Mouse (Mus musculus) ES-Bruce4 (cell line): Measurements from ENCODE around the gene Ssbp3. TPM values are rescaled to one million over a fixed set of nuclear protein-coding genes. Genes with fewer than 3 reads are reported as not detected.

Experiments used
- H3K27ac ChIP-seq: 2 replicates; pipeline ENCODE4 v1.5.1; 2012; ENCODE audit warnings: low read length, inconsistent platforms; ENCODE audit not compliant: insufficient read depth
- H3K27me3 ChIP-seq: 2 replicates; pipeline ENCODE4 v1.6.1; 2012; ENCODE audit warnings: mild to moderate bottlenecking, low read length, inconsistent platforms; ENCODE audit not compliant: control insufficient read depth, poor library complexity, insufficient read depth, severe bottlenecking
- H3K36me3 ChIP-seq: 2 replicates; pipeline ENCODE4 v1.6.1; 2012; ENCODE audit warnings: inconsistent platforms, mild to moderate bottlenecking, low read length, moderate library complexity; ENCODE audit not compliant: control insufficient read depth, poor library complexity, insufficient read depth, severe bottlenecking
- H3K4me1 ChIP-seq: one replicate; pipeline ENCODE4 v1.8.1; 2011; ENCODE audit warnings: low read length; ENCODE audit not compliant: control insufficient read depth, insufficient read depth
- H3K4me3 ChIP-seq: 2 replicates; pipeline ENCODE4 v1.5.1; 2011; ENCODE audit warnings: low read depth, mild to moderate bottlenecking, low read length
- H3K9ac ChIP-seq: 2 replicates; pipeline ENCODE4 v1.6.1; 2012; ENCODE audit warnings: low read depth, mild to moderate bottlenecking, inconsistent platforms; ENCODE audit not compliant: poor library complexity, severe bottlenecking
- H3K9me3 ChIP-seq: replicated peaks from 2 replicates; pipeline ENCODE4 v1.6.1; 2012; ENCODE audit warnings: mild to moderate bottlenecking, low read length, inconsistent platforms; ENCODE audit not compliant: control insufficient read depth, poor library complexity, insufficient read depth, severe bottlenecking
- CTCF ChIP-seq: IDR thresholded peaks from one replicate; pipeline ENCODE4 v1.8.1; 2011; ENCODE audit warnings: low read depth, low read length
- EP300 ChIP-seq: IDR thresholded peaks from 2 replicates; pipeline ENCODE4 v1.6.1; 2011; ENCODE audit warnings: low read depth, low read length; ENCODE audit not compliant: insufficient read depth
- POLR2A ChIP-seq: IDR thresholded peaks from one replicate; pipeline ENCODE4 v1.8.1; 2011; ENCODE audit warnings: low read length; ENCODE audit not compliant: insufficient read depth
- polyA plus RNA-seq: library from polyadenylated mRNA; stranded (reverse); fragments of >200 nt; gene quantifications from 2 replicates; pipeline ENCODE4 v1.2.4, GENCODE M21; 2011; ENCODE audit warnings: low read depth; ENCODE audit not compliant: missing spikeins, insufficient read depth, insufficient read length

Ssbp3 gene
- polyA plus RNA-seq, 1 experiment: 245 TPM

DNA sequence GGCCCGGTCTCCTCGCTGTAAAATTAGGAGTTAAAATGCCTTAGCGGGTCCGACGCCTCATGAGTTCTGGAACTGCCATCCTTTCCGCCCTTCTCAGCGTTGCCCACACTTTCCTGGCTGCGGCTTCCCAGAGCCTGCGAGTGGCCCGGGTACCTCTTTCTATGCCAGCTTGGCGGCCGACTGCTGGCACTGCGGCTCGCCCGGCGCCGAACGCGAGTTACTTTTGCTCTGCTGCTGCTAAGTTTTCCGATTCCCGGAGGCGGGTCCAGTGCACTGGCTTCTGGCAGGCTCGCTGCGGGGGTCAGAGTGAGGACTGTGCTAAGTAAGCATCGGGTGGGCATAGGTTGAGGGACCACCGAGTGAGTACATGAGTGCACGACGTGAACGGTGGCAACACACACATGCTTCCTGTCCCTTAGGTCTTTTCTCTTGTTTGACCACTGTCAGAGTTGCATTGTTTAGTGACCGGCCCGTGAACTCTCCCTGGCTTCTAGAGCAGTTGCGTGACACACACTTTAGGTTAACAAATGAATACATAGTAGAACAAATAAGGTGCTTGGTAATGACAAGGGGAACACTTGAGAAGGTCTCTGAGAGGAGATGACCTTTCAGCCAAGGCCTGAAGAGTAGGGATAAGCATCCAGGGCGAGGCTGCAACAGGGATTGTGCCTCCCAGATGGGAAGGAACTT is 156.8 kb downstream of the Ssbp3 start:
- H3K4me1 ChIP-seq: no peaks in the 10 kb centered on the region
- H3K4me3 ChIP-seq: peak overlapping the region; percentile 87
- TF ChIP-seq EP300: no peak
- no peak for TF ChIP-seq CTCF
- TF ChIP-seq POLR2A: no peak
- H3K9ac ChIP-seq: peak overlapping the region; percentile 91
- H3K27me3 ChIP-seq: no peaks in the 10 kb centered on the region
- no peak overlapping the region for H3K27ac ChIP-seq
- no peaks in the 10 kb centered on the region for H3K9me3 ChIP-seq
- H3K36me3 ChIP-seq: peaks cover 5% of the 10 kb centered on the region; the same call in 1 of the 2 replicates

DNA sequence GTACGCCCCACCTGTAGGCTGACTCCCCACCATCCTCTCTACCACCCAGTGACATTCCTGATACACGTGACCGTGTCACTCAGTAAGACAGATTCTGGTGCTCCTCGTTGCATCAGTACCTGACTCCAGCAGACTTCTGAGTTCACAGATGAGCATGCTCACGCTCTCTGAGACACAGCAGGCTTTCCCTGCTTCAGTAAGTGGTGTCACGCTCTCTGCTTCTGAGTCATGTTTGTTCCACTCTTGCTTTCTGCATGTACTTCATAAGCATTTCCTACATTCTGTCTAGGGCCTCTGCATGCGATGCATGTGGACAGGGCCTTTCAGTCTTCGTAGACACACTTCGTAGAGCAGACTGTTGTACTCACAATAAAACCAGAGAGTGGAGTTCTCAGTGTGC is 161.8 kb downstream of the Ssbp3 start:
- H3K4me3 ChIP-seq: no peak overlapping the region
- no peak overlapping the region for H3K27ac ChIP-seq
- no peak overlapping the region for H3K9ac ChIP-seq
- H3K27me3 ChIP-seq: no peaks in the 10 kb centered on the region
- H3K4me1 ChIP-seq: no peaks in the 10 kb centered on the region
- TF ChIP-seq POLR2A (no peak), CTCF (no peak), EP300 (no peak)
- H3K9me3 ChIP-seq: no peaks in the 10 kb centered on the region
- H3K36me3 ChIP-seq: no peaks in the 10 kb centered on the region

DNA sequence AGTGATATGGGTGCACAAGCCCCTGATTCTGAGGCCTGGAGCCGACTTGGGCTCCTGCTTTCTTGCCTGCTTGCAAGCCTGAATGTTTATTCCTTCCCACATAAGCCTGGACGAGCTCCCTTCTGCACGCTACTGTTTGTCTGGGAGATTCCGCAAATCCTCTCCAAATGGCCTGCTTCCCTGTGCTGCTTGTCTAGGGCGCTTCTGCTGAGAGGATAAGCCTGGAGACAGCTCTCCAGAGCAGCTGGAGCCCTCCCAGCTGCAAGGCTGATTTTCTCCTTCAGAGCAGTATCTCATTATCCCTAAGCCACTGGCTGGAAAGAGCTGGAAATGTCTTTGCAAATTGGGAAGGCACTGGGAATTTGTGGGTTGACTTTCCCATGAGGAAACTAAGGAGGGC is 165.0 kb downstream of the Ssbp3 start:
- Histone ChIP-seq H3K27me3 (no peaks in the 10 kb centered on the region), H3K4me1 (no peaks in the 10 kb centered on the region)

DNA sequence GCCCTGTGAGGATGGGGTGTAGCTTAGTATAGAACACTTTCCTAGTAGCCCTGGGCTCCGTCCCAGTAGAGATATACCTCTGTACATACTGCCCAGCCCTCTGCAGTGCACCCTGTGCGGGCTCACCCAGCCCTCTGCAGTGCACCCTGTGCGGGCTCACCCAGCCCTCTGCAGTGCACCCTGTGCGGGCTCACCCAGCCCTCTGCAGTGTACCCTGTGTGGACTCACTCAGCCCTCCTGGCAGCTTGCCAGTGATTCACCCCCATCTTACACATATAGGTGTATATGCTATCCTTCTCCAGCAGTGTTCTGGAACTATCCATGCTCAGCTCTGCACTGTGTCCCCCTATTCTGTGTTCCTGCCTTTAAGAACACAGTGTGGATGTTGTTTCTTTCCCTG is 168.4 kb downstream of the Ssbp3 start:
- TF ChIP-seq CTCF (no peak), POLR2A (no peak), EP300 (no peak)
- H3K9ac ChIP-seq: no peak overlapping the region
- H3K27me3 ChIP-seq: no peaks in the 10 kb centered on the region
- no peaks in the 10 kb centered on the region for H3K9me3 ChIP-seq
- H3K27ac ChIP-seq: no peak overlapping the region
- no peaks in the 10 kb centered on the region for H3K36me3 ChIP-seq
- no peaks in the 10 kb centered on the region for H3K4me1 ChIP-seq
- no peak overlapping the region for H3K4me3 ChIP-seq

More for the DNA sequence above, 165.0 kb downstream of the Ssbp3 start:
- Histone ChIP-seq H3K4me3 (no peak overlapping the region), H3K36me3 (no peaks in the 10 kb centered on the region), H3K9ac (no peak overlapping the region), H3K27ac (no peak overlapping the region), H3K9me3 (no peaks in the 10 kb centered on the region)
- TF ChIP-seq CTCF: no peak
- TF ChIP-seq EP300: no peak
- TF ChIP-seq POLR2A: no peak

DNA sequence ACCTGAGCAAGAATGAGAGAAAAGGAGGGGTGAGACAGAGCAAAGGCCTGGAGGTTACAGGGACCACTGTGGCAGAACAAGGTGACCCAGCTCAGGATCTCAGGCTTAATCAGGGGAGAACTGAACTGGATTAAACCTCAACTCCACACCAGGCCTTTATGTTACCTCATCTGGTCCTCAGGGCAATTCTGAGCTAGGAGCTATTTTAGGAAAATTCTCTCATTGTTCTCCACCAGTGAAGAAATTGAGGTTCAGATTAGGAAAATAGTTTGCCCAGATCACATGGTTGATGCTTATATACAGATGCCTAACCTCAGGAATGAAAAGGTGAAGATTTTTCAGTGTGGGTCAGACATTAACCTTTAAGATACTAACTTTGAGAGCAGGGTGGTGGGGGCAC is 169.2 kb downstream of the Ssbp3 start:
- H3K27me3 ChIP-seq: no peaks in the 10 kb centered on the region
- H3K36me3 ChIP-seq: no peaks in the 10 kb centered on the region
- H3K4me3 ChIP-seq: no peak overlapping the region
- no peak overlapping the region for H3K9ac ChIP-seq
- H3K27ac ChIP-seq: no peak overlapping the region
- TF ChIP-seq CTCF (no peak), POLR2A (no peak), EP300 (no peak)
- no peaks in the 10 kb centered on the region for H3K4me1 ChIP-seq
- no peaks in the 10 kb centered on the region for H3K9me3 ChIP-seq

DNA sequence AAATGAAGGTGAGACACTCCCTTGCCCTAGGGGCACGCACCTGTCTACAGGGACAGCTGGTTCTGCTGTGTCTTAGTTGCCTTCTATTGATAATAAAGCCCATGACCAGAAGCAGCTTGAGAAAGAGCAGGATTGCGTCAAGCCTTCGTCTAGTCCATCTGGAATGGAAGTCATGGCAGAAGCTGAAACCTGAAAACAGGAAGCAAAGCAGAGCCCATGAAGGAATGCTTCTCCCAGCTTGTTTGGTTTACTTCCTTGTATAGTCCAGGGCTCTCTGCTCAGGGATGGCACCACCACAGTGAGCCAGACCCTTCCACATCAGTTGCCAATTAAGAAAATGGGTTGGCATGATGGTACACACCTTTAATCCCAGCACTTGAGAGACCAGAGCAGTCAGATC is 171.7 kb downstream of the Ssbp3 start:
- H3K4me1 ChIP-seq: no peaks in the 10 kb centered on the region
- H3K36me3 ChIP-seq: no peaks in the 10 kb centered on the region
- no peak overlapping the region for H3K9ac ChIP-seq
- H3K27ac ChIP-seq: no peak overlapping the region
- H3K27me3 ChIP-seq: no peaks in the 10 kb centered on the region
- no peak overlapping the region for H3K4me3 ChIP-seq
- TF ChIP-seq POLR2A (no peak), CTCF (no peak), EP300 (no peak)
- H3K9me3 ChIP-seq: no peaks in the 10 kb centered on the region
